Mouse (Mus musculus) embryonic fibroblast, embryonic 13.5 days (primary cell): ENCODE measurements around the gene Otud3.

Source experiments
- CTCF ChIP-seq: IDR thresholded peaks from 2 replicates; pipeline ENCODE4 v1.5.1; 2011; ENCODE audit warnings: mild to moderate bottlenecking, control low read depth, low read length, moderate library complexity, borderline replicate concordance; ENCODE audit not compliant: insufficient read depth
- POLR2A ChIP-seq: IDR thresholded peaks from 2 replicates; pipeline ENCODE4 v1.6.1; 2011; ENCODE audit warnings: low read depth, mild to moderate bottlenecking, control low read depth, low read length, moderate library complexity

- TF ChIP-seq CTCF (no peak), POLR2A (no peak)
These were observed 55.3 kb downstream of the Otud3 start for GRCm38 (mm10) chr4:138858446-138858845.
